Mouse (Mus musculus) midbrain, embryonic 15.5 days (tissue): Measurements from ENCODE around the gene Vps52. TPM values are rescaled to one million over a fixed set of nuclear protein-coding genes. Genes with fewer than 3 reads are reported as not detected.
"Not testable (repeated sequence)": the region's sequence is repeated elsewhere in the genome, so short reads cannot be mapped to it uniquely, and the experiment has no call there.

ENCODE experiments used
- ATAC-seq: fragments of 200-750 bp; cut with Nextera tagmentation; replicated peaks from 2 replicates; pipeline ENCODE4 v1.8.0; 2017; ENCODE audit warnings: moderate TSS enrichment
- H3K27ac ChIP-seq: fragments of 300-500 bp; sonication (generic); 2 replicates; pipeline ENCODE4 v1.5.1; 2015; ENCODE audit warnings: mild to moderate bottlenecking, inconsistent platforms
- H3K27me3 ChIP-seq: fragments of 300-500 bp; sonication (generic); replicated peaks from 2 replicates; pipeline ENCODE4 v1.6.1; 2015; ENCODE audit warnings: inconsistent platforms
- H3K36me3 ChIP-seq: fragments of 300-500 bp; sonication (generic); replicated peaks from 2 replicates; pipeline ENCODE4 v1.6.1; 2015; ENCODE audit warnings: inconsistent platforms
- H3K4me1 ChIP-seq: fragments of 300-500 bp; sonication (generic); 2 replicates; pipeline ENCODE4 v1.6.1; 2015; ENCODE audit warnings: inconsistent platforms
- H3K4me2 ChIP-seq: fragments of 300-500 bp; sonication (generic); 2 replicates; pipeline ENCODE4 v1.6.1; 2015; ENCODE audit warnings: inconsistent platforms, mild to moderate bottlenecking, moderate library complexity
- H3K4me3 ChIP-seq: fragments of 300-500 bp; sonication (generic); 2 replicates; pipeline ENCODE4 v1.5.1; 2015; ENCODE audit warnings: mild to moderate bottlenecking, inconsistent platforms
- H3K9ac ChIP-seq: fragments of 300-500 bp; sonication (generic); 2 replicates; pipeline ENCODE4 v1.6.1; 2015; ENCODE audit warnings: mild to moderate bottlenecking, inconsistent platforms
- H3K9me3 ChIP-seq: fragments of 300-500 bp; sonication (generic); 2 replicates; pipeline ENCODE4 v1.6.1; 2016; ENCODE audit warnings: inconsistent platforms
- WGBS: fragments of 180-500 bp; shearing (Covaris S2); methylation state at CpG from one replicate; pipeline ENCODE4 v1.1.7; 2015; ENCODE audit warnings: mixed read lengths; 5-methylcytosine and 5-hydroxymethylcytosine counted together
- polyA plus RNA-seq: library from polyadenylated mRNA; unstranded; fragments of >200 nt; fragmentation: Nextera tagmentation; extraction: Ambion mirVana; gene quantifications from 2 replicates; pipeline ENCODE4 v1.2.1, GENCODE M21; 2015

Gene Vps52
- polyA plus RNA-seq, 1 experiment from 2014 or later, result 84.4 TPM

DNA sequence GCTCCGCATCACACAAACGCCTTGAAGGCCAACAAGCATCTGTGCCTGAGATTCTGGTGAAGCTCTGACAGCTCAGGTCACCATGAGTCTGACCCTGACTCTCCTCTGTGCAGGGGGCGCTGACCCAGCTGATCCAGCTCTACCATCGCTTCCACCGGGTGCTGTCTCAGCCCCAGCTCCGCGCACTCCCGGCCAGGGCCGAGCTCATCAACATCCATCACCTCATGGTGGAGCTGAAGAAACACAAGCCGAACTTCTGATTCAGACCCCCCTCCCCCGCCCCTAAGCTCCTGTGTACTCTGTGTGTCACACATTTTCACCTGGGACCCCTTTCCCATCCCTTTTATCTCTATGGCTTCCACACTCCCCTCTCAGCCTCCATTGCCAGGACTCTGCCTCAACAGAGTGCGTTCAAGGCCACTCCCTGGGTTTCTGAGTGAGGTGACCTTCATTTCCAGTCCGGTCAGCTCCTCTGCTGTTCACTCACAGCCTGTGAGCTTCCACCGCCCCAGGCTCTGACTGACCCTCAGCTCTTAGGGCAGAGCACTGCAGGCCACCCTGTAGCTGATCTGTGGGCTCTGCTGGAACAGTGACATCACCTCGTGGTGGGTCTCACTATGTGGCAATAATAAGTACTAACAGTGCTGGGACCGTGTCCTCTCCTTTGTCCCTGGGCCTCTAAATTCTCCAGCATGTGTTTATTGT, 10.4 kb downstream of the Vps52 start:
- no peak overlapping the region for H3K4me3 ChIP-seq
- 87% methylated on average over 16 of the region's 16 CpGs for WGBS

DNA sequence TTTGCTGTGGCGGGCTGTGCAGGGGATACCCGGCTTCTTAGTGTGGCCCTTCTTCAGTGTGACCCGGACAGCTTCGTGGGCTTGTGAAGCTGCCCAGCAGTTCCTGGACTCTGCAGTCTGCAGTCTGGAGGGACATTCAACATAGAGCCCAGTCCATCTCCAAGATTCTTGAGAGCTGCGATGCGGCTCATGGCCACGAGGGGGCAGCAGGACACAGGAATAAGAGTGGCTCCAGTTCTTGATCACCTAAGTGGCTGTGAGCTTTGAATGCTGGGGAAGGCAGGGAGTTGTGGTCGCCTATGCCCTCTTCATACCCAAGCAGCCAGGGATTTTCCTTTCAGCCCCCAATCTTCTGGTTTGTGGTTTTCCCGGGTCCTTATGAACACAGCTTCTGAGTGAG, 12.9 kb downstream of the Vps52 start:
- Histone ChIP-seq H3K4me2 (no peak overlapping the region), H3K4me1 (no peaks in the 10 kb centered on the region), H3K27me3 (no peaks in the 10 kb centered on the region), H3K27ac (no peak overlapping the region), H3K36me3 (0 out of 2 replicates have a peak, but pooled peaks cover 9% of the 10 kb centered on the region), H3K9me3 (no peaks in the 10 kb centered on the region), H3K9ac (no peak overlapping the region), H3K4me3 (no peak overlapping the region)
- ATAC-seq, result peak; percentile 76
- 4% methylated on average over 9 of the region's 9 CpGs for WGBS

More for the DNA sequence above, 10.4 kb downstream of the Vps52 start:
- Histone ChIP-seq H3K27me3 (no peaks in the 10 kb centered on the region), H3K36me3 (peaks cover 21% of the 10 kb centered on the region; the same call in 1 of the 2 replicates), H3K9ac (no peak overlapping the region), H3K4me2 (no peak overlapping the region), H3K27ac (no peak overlapping the region), H3K9me3 (no peaks in the 10 kb centered on the region), H3K4me1 (no peaks in the 10 kb centered on the region)
- ATAC-seq, result no peak

DNA sequence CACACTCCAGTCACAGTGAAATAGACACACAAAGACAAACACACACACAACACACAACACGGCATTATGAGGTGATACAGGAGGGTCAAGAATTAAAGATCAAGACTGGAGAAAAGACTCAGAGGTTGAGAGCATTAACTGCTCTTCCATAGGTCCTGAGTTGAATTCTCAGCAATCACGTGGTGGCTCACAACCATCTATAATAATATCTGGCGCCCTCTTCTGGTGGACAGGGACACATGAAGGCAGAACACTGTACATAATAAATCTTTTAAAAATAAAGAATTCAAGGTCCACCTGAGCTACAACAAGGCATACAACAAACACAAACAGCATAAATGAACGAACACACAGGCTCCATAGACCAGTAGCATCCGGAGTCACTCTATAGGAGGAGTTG, 13.3 kb downstream of the Vps52 start:
- no peaks in the 10 kb centered on the region for H3K27me3 ChIP-seq
- H3K4me1 ChIP-seq, result no peaks in the 10 kb centered on the region
- peak; percentile 66 for ATAC-seq
- no peaks in the 10 kb centered on the region for H3K9me3 ChIP-seq
- H3K27ac ChIP-seq, result no peak overlapping the region
- WGBS, result 30% methylated on average over 5 of the region's 5 CpGs
- no peak overlapping the region for H3K4me2 ChIP-seq
- H3K36me3 ChIP-seq, result 0 out of 2 replicates have a peak, but pooled peaks cover 9% of the 10 kb centered on the region
- no peak overlapping the region for H3K9ac ChIP-seq
- H3K4me3 ChIP-seq, result no peak overlapping the region

DNA sequence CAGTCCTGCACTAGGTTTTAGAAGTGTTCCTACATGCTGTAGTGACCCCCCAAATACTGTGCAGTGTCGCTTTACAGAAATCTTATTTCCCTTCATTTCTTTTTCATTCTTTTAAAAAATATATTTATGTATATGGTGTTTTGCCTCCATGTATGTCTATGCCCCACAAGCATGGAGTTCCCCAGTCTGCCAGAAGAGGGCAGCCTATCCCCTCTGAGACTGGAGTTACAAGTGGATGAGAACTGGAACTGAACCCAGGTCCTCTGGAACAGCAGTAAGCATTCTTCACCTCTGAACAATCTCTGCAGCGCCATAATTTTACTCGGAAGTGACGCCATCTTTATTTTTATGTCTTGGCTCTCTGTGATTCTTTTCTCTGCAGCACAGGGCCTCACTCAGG, 13.8 kb downstream of the Vps52 start:
- 73% methylated on average over 4 of the region's 4 CpGs for WGBS

DNA sequence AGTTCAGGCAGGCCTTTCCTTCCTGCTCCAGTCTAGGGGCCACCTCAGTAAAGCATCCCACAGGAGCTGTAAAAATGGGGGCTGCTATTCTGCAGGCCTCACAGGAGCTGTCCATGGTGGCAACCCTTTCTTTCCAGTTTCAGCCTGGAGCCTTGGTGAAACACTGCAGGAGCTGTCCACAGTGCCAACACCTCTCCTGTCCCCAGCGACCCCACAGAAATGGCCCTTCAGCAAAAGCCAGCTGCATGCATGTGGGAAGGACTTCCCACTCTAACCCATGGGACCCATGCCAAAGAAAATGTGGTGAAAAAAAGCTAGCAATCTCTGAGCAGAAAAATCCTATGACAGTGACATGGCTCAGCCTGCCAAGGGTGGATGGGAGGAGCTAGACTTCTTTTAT, 17.1 kb downstream of the Vps52 start:
- no peak overlapping the region for H3K27ac ChIP-seq
- H3K36me3 ChIP-seq, result no peaks in the 10 kb centered on the region
- 23% methylated on average over 1 of the region's 1 CpGs for WGBS
- no peak overlapping the region for H3K4me3 ChIP-seq
- H3K9ac ChIP-seq, result no peak overlapping the region
- H3K4me1 ChIP-seq, result no peaks in the 10 kb centered on the region
- ATAC-seq, result no peak
- H3K4me2 ChIP-seq, result no peak overlapping the region
- no peaks in the 10 kb centered on the region for H3K9me3 ChIP-seq
- peaks cover 19% of the 10 kb centered on the region for H3K27me3 ChIP-seq

More for the DNA sequence above, 13.8 kb downstream of the Vps52 start:
- Histone ChIP-seq H3K4me2 (no peak overlapping the region), H3K27ac (no peak overlapping the region), H3K9ac (no peak overlapping the region), H3K27me3 (no peaks in the 10 kb centered on the region), H3K4me3 (no peak overlapping the region), H3K36me3 (0 out of 2 replicates have a peak, but pooled peaks cover 9% of the 10 kb centered on the region), H3K4me1 (no peaks in the 10 kb centered on the region), H3K9me3 (no peaks in the 10 kb centered on the region)
- ATAC-seq, result no peak

DNA sequence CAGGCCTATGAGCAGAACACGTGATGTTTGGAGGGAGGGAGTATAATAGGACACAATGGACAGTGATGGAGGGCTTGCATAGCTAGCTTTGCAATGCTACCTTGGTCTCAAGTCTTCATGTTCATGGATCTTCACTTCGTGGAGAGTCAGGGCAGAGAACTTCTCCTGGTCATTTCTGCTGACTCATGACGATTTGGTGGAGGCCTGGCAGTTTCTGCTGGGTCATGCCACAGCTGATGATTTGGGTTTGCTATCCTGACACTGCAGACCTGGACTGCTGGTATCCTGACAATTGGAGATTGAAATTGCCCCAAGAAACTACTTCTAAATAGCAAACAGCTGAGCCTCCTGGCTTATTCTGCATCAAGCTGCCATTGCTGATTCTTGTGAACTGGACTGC, 18.0 kb downstream of the Vps52 start:
- Histone ChIP-seq H3K4me1 (peaks cover 8% of the 10 kb centered on the region; the same call in 1 of the 2 replicates), H3K36me3 (no peaks in the 10 kb centered on the region), H3K4me3 (no peak overlapping the region), H3K4me2 (no peak overlapping the region), H3K27me3 (peaks cover 28% of the 10 kb centered on the region), H3K27ac (no peak overlapping the region), H3K9me3 (no peaks in the 10 kb centered on the region), H3K9ac (no peak overlapping the region)
- ATAC-seq, result no peak
- 62% methylated on average over 3 of the region's 3 CpGs for WGBS

DNA sequence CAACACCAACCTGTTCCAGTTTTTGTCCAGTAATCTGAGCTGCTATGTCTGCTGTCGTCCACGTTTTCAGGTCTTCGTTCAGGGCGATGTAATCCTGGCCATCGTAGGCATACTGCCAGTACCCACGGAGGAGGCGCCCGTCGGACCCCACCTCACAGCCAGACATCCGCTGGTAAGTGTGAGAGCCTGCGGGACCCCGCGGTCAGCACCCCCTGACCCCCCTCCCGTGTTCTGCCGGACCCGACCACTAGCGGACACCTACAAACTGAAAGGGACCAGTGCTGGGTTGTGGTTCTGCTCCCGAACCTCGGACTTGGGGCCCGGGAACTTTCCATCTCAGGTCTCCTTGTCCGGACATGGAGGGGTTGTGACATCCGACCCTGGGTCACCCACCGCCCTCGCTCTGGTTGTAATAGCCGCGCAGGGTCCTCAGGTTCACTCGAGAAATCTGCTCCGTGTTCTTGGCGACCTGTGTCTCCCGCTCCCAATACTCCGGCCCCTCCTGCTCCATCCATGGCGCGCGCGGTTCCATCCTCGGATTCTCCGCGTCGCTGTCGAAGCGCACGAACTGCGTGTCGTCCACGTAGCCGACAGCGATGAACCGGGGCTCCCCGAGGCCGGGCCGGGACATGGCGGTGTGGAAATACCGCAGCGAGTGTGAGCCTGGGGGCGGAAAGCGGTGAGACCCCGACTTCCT, 22.4 kb downstream of the Vps52 start:
- peak overlapping the region; percentile 56 for H3K4me2 ChIP-seq

DNA sequence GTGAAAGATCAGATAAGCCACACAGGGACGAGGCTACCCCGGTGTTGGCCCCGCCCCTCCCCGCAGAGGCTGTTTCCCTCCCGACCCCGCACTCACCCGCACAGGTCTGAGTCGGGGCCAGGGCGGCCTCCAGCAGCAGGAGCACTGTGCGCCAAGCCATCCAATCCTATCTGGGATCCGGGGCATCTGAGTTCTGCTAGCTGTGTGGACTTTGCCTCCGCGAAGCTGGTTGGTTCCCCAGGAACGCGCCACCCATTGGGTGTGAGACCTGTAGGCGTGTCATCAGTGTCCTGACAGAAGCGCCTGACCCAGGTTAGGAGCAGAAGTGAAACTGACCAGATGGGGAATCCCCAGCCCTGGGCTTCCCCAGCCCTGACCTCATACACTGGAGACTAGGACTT, 23.0 kb downstream of the Vps52 start:
- ATAC-seq, result no peak
- Histone ChIP-seq H3K9ac (peak overlapping the region; percentile 31; the same call in 1 of the 2 replicates), H3K4me3 (peak overlapping the region; percentile 35), H3K4me2 (peak overlapping the region; percentile 56), H3K36me3 (no peaks in the 10 kb centered on the region), H3K9me3 (no peaks in the 10 kb centered on the region), H3K27ac (no peak overlapping the region), H3K4me1 (peaks cover 25% of the 10 kb centered on the region), H3K27me3 (peaks cover 47% of the 10 kb centered on the region)
- under 1% methylated on average over 17 of the region's 17 CpGs for WGBS

More for the DNA sequence above, 22.4 kb downstream of the Vps52 start:
- ATAC-seq, result no peak
- Histone ChIP-seq H3K27ac (no peak overlapping the region), H3K36me3 (no peaks in the 10 kb centered on the region), H3K9me3 (no peaks in the 10 kb centered on the region), H3K9ac (peak overlapping the region; percentile 31), H3K4me3 (peak overlapping the region; percentile 35), H3K4me1 (peaks cover 25% of the 10 kb centered on the region), H3K27me3 (peaks cover 47% of the 10 kb centered on the region)
- WGBS, result 2% methylated on average over 57 of the region's 57 CpGs

DNA sequence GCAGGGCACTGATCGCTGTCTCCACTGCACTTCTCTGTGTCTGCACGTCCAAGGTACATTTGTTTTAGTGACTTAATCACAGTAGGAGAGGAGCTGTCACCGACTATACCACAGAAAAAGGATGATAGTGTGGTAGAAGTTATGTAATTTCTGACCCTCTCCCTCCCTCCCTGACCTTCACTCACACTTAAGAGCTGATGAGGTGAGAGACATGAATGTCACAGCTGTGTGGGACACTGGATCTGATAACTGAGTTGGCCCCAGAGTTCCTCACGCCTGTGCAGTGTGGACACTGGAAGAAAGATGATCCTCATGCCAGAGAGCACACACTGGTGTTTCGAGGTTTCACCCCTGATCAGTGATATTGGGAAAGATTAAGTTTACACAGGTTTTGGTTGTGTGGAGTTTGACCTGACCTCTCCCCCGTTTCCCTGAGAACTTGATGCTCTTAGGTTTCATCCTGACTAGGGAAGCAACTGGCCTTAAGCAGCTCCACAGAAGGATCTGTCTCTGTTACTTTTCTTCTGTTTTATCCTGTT, 24.0 kb downstream of the Vps52 start:
- H3K27ac ChIP-seq, result no peak overlapping the region
- H3K4me2 ChIP-seq, result no peak overlapping the region
- H3K9ac ChIP-seq, result no peak overlapping the region
- 76% methylated on average over 6 of the region's 6 CpGs for WGBS
- no peak for ATAC-seq
- H3K4me1 ChIP-seq, result peaks cover 25% of the 10 kb centered on the region
- H3K27me3 ChIP-seq, result peaks cover 47% of the 10 kb centered on the region
- H3K36me3 ChIP-seq, result no peaks in the 10 kb centered on the region
- no peak overlapping the region for H3K4me3 ChIP-seq
- H3K9me3 ChIP-seq, result no peaks in the 10 kb centered on the region

DNA sequence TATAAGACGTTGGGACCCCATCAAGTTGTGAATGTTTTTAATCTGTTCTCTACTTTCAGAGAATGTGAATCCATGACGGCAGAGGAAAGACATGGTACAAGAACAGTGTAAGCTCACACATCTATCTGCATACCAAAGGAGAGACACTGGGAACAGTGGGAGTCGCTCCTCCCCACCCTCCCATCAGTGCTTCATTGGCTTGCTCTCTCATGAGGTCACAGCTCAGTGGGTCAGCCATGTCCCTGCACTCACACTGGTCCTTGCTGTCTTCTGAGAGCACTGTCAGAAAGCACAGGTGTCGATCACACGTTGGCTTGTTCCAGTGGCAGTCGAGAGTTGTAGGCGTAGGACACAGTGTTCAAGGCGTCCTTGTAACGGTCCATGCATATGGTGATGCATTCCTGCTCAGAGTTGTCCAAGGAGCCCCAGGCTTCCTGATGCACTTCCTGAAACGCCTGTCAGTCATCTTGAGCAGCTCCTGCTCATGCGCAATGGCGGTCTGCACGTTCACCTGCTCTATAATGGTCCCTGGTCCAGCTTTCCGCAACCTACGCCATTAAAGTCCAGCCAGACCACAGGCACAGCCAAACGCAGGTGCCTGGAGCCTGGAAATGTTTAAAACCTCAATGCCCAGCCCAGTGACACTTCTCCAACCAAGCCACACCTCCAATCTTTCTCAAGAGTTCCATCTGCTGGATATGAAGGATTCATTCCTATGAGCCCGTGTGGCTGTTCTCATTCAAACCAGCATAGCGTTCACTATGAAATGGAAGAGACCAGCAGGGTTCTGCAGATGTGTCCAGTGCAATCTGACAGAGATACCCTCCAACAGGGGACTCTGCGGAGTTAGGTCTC, 24.8 kb downstream of the Vps52 start:
- 77% methylated on average over 19 of the region's 19 CpGs for WGBS
- Histone ChIP-seq H3K4me1 (peaks cover 25% of the 10 kb centered on the region), H3K27me3 (peaks cover 47% of the 10 kb centered on the region), H3K36me3 (no peaks in the 10 kb centered on the region), H3K27ac (peak overlapping the region; percentile 91), H3K9me3 (no peaks in the 10 kb centered on the region), H3K9ac (no peak overlapping the region), H3K4me3 (peak overlapping the region; percentile 8; the same call in 1 of the 2 replicates), H3K4me2 (peak overlapping the region; percentile 60)
- ATAC-seq, result peak; percentile 37

DNA sequence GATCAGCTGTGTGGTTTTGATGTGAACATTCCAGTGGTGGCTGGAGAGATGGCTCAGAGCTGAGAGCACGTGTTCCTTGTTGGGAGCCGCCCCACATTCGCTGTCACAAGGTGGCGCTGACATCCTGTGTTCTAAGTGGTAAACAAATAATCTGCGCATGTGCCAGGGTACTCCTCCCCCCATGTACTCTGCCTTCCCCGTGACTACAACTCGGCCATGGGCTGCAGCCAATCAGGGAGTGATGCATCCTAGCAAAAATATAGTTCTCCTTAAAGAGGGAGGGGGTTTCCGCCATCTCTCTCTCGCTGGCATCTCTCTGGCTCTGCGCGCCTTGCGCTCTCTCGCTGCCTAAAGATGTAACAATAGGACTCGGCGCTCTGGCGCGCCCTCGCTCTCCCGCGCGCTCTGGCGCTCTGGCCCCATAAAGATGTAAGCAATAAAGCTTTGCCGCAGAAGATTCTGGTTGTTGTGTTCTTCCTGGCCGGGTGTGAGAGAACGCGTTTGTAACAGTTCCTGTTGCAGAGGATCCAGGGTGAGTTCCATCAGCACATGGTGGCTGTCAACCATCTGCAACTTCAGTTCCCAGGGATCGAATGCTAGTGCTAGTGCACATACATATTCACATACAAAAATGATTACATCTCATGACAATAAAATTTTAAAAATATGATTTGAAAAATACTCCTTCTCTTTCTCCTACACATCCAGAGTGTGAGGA, 25.7 kb downstream of the Vps52 start:
- H3K27me3 ChIP-seq, result peaks cover 41% of the 10 kb centered on the region
- ATAC-seq, result peak; percentile 95
- peaks cover 25% of the 10 kb centered on the region for H3K4me1 ChIP-seq
- peak overlapping the region; percentile 91 for H3K27ac ChIP-seq
- H3K9me3 ChIP-seq, H3K36me3 ChIP-seq: not testable (repeated sequence)
- WGBS, result under 1% methylated on average over 27 of the region's 27 CpGs
- peak overlapping the region; percentile 54 for H3K9ac ChIP-seq
- H3K4me2 ChIP-seq, result peak overlapping the region; percentile 60
- H3K4me3 ChIP-seq, result peak overlapping the region; percentile 57
